Mouse (Mus musculus) left cerebral cortex, adult 6 months (tissue): ENCODE data around the gene Gemin5. TPM values are rescaled to one million over a fixed set of nuclear protein-coding genes. Genes with fewer than 3 reads are reported as not detected.

Experiments used
- long read RNA-seq, 2 experiments: library from polyadenylated mRNA; unstranded; transcript quantifications; one replicate each; pipeline ENCODE4 v2.0.0; 2019 to 2020
- polyA plus RNA-seq: library from polyadenylated mRNA; unstranded; fragments of <200 nt; fragmentation: Nextera tagmentation; gene quantifications from 2 replicates; pipeline ENCODE4 v1.2.3, GENCODE M21; 2021

Gene Gemin5
- polyA plus RNA-seq = 3.4 and 4.7 TPM in 2 replicates
- long read RNA-seq, experiment 1, full-length matches to known transcripts = 7 of 27 reads
- long read RNA-seq, experiment 1, partial matches to known transcripts = 15 of 27 reads
- long read RNA-seq, experiment 1, other reads (novel, unspliced or antisense) = 5 of 27 reads
- long read RNA-seq, experiment 2, partial matches to known transcripts = 12 of 16 reads
- long read RNA-seq, experiment 2, other reads (novel, unspliced or antisense) = 4 of 16 reads

GRCm38 (mm10) chr11:58168167-58168915 is at the start of gene Gemin5:
TSS of gene Gemin5 (minus strand) at chr11:58168539.

DNA sequence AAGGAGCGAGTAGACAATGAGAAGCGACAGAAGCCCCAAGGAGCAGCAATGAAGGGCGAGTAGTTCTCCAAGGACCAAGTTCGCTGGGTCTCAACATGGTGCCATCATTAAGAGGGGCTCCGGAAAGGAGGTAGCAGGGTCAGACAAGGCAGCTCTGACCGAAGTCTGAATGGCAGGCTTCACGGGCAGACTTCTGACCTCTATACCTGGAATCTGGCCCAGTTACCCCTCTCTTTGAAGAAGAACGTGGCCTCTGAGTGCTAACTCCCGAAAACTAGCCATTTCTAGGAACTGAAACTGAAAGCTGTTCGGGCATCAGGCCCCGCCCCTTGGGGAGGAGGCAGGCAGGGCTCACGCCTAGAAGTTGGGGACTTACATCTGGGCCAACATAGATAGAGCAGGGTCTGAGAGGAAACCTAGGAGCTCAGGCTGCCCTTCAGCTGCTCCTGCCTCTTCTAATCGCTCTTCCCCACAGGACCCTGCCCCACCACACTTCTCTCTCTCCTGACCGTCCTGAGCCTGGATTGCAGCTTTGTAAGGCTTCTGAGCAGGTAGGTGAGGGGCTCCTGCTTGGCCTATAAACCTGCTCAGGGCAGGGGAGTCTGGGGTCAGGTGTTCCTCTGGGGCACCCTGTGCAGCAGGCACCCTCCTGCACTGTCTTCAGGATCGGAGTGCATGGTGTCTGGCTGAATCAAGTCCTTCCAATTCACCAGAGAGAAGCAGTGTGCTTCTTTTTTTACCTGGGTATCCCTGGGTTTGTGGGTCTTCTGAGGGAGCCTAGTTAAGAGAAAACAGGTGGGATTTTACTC is 31.1 kb upstream of the Gemin5 start, which contains the start of the genes Igtp and Irgm2:
TSS of gene Igtp (plus strand) at position 328 of the 809 bp plus-strand sequence.
TSS of gene Irgm2 (plus strand) at position 390 of the 809 bp plus-strand sequence.

GRCm38 (mm10) chr11:58171459-58172091 is 3.2 kb upstream of the Gemin5 start, which contains the start of gene Mrpl22:
TSS of gene Mrpl22 (plus strand) at chr11:58171661.

DNA sequence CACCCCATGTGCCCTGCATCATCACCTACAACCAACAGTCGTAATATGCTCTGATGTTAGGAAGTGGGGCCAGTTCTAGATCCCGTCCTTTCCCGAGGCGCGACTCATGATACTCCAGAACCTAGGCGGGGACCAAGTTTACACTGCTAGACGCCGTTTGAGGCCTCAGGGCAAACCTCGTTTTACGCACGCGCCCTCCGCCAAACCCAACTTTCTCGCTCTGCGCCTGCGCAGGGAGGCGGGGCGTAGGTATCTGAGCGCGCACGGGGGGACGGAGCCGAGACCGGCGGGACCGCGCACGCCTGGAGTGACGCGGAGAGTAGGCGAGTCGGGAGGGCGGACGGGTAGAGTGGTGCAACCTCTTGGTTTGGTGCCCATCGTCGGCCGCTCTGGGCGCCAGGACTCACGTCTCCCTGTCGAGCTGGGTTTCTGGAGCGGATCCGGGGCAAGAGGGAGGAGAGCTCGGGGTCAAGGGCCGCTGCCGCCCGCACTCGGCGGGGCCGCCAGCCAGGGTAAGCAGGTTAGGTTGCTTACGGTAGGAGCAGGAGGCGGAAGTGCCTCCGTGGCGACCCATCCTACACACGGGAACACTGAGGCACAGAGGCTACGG is 64.5 kb downstream of the Gemin5 start, which contains the start of gene Cnot8:
TSS of gene Cnot8 (plus strand) at position 457 of the 610 bp plus-strand sequence.

GRCm38 (mm10) chr11:58093021-58093528 is 75.3 kb downstream of the Gemin5 start, which contains the start of gene Gm12248:
TSS of gene Gm12248 (minus strand) at chr11:58093134.

Other genes starting within 250 kb of the Gemin5 start
- 4.3 and 4.8 TPM in 2 replicates for gene Larp1, start 159.5 kb downstream of the Gemin5 start, polyA plus RNA-seq
- gene Gm12248, start 75.4 kb downstream of the Gemin5 start, polyA plus RNA-seq = not detected in 2 replicates
- 58.3 and 62.3 TPM in 2 replicates for gene Cnot8, start 64.4 kb downstream of the Gemin5 start, polyA plus RNA-seq
- 95.3 and 108 TPM in 2 replicates for gene Mrpl22, start 3.1 kb upstream of the Gemin5 start, polyA plus RNA-seq
- 7.1 and 8.1 TPM in 2 replicates for gene Igtp, start 31.0 kb upstream of the Gemin5 start, polyA plus RNA-seq
- 1.2 and 1.6 TPM in 2 replicates for gene Irgm2, start 31.1 kb upstream of the Gemin5 start, polyA plus RNA-seq
- gene 4930438A08Rik, start 106.3 kb upstream of the Gemin5 start, polyA plus RNA-seq = not detected in 2 replicates
- gene Zfp692, start 138.5 kb upstream of the Gemin5 start, polyA plus RNA-seq = 7.0 and 7.2 TPM in 2 replicates
- 34.9 and 35.5 TPM in 2 replicates for gene Zfp672, start 161.8 kb upstream of the Gemin5 start, polyA plus RNA-seq
- gene Sh3bp5l, start 162.2 kb upstream of the Gemin5 start, polyA plus RNA-seq = 19.7 and 25.5 TPM in 2 replicates
- not detected in 2 replicates for gene Lypd8, start 210.5 kb upstream of the Gemin5 start, polyA plus RNA-seq